Mouse (Mus musculus) ES-E14 (cell line): ENCODE measurements around the gene Pet117.
"Not testable (repeated sequence)": the region's sequence is repeated elsewhere in the genome, so short reads cannot be mapped to it uniquely, and the experiment has no call there.

ENCODE experiments used
- CHD2 ChIP-seq: IDR thresholded peaks from 2 replicates; pipeline ENCODE4 v1.6.1; 2014; ENCODE audit warnings: mild to moderate bottlenecking, low read depth, low read length, inconsistent platforms
- HCFC1 ChIP-seq: IDR thresholded peaks from 2 replicates; pipeline ENCODE4 v1.6.1; 2012; ENCODE audit warnings: low read length, inconsistent platforms, borderline replicate concordance; ENCODE audit not compliant: insufficient read depth
- MAFK ChIP-seq: IDR thresholded peaks from 2 replicates; pipeline ENCODE4 v1.6.1; 2014; ENCODE audit warnings: mild to moderate bottlenecking, low read depth, low read length, inconsistent platforms; ENCODE audit not compliant: insufficient read depth
- ZNF384 ChIP-seq: IDR thresholded peaks from 2 replicates; pipeline ENCODE4 v1.6.1; 2012; ENCODE audit warnings: low read depth, low read length, inconsistent platforms

GRCm38 (mm10) chr2:144338149-144338548 lies 30.6 kb upstream of the Pet117 start:
- not testable (repeated sequence) for TF ChIP-seq HCFC1, CHD2, MAFK
- peak; percentile 76 for TF ChIP-seq ZNF384
